Mouse (Mus musculus): ENCODE measurements around the gene Clca4b. TPM values are rescaled to one million over a fixed set of nuclear protein-coding genes. Genes with fewer than 3 reads are reported as not detected.
"Not testable (repeated sequence)": the region's sequence is repeated elsewhere in the genome, so short reads cannot be mapped to it uniquely, and the experiment has no call there.

Clca4b gene
- polyA plus RNA-seq, 2 experiments, result not detected

DNA sequence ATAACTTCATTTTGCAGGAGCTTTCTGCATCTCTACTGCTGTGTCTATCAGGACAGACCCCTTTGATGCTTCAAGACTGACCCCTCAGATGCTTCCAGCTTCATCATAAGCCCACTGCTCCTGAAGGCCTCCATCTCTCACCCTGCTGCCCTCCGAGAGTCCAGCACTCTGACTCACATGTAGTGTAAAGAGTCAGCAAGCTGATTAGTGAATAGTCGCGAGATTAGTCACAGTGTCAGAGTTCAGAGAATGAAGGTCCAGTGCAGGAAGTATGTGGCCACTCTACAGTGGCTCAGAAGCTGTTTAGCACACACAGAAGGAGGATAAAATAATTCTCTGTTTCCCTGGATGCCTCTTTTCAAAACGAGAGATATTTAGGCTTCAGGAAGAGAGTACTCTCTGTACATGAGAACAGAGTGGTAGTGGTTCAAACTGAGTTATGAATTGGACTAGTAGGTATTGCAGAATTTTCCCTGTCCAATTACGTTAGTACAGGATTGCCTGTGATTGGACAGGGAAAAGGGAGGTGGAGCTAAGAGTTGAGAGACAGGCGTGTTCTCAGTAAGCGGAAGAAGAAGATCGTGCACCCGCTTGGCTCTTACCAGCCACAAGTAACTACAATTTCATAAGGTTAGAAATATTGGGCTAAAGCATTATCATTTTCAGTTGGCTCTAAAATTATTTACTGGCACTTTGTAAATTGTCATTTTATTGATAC, 39.4 kb upstream of the Clca4b start:
- Histone ChIP-seq H3K27me3 (ENCODE audit: control insufficient read depth, insufficient read depth, low read length) (no peaks in the 10 kb centered on the region), H3K4me3 (replicated peaks; ENCODE audit: low read length) (no peak overlapping the region), H3K4me2 (replicated peaks; ENCODE audit: low read depth, low read length, severe bottlenecking) (no peak overlapping the region), H3K27ac (replicated peaks; ENCODE audit: low read depth, low read length) (no peak overlapping the region), H3K36me3 (ENCODE audit: control insufficient read depth, insufficient read depth, low read length) (no peaks in the 10 kb centered on the region), H3K4me1 (ENCODE audit: control insufficient read depth, insufficient read depth, low read length) (no peaks in the 10 kb centered on the region), H3K9ac (ENCODE audit: low read depth, low read length, severe bottlenecking) (no peak overlapping the region), H3K9me3 (ENCODE audit: control insufficient read depth, low read length) (no peaks in the 10 kb centered on the region)
- no peak for ATAC-seq (ENCODE audit: low FRiP score, low read depth)
- no peak for DNase-seq (ENCODE audit: low spot score)
- 85% methylated on average over 9 of the region's 9 CpGs for WGBS
- no peak for TF ChIP-seq POLR2A (IDR thresholded peaks at IDR 0.05; ENCODE audit: borderline replicate concordance, extremely low read depth, insufficient read depth, insufficient read length)

DNA sequence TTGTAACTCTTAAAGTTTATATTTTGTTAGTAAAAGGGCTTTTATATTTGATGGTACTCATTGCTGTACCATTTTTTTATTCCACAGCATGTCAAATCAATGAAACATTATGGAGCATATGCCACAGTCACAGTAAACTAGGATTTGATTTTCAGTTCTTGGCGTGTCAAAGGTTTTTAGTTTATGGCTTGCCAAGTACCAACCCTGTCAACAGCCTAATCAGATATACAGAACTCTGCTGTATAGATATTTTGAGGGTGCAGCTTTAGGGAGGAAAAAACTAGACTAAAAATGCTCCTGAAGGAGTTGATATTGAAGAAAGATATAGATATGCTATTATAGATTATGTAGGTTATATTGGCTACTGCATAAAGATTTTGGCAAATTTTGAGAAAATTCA, 37.4 kb upstream of the Clca4b start:
- Histone ChIP-seq H3K36me3 (ENCODE audit: control insufficient read depth, insufficient read depth, low read length) (no peaks in the 10 kb centered on the region), H3K4me1 (ENCODE audit: control insufficient read depth, insufficient read depth, low read length) (no peaks in the 10 kb centered on the region), H3K9ac (ENCODE audit: low read depth, low read length, severe bottlenecking) (no peak overlapping the region), H3K9me3 (ENCODE audit: control insufficient read depth, low read length) (no peaks in the 10 kb centered on the region), H3K4me2 (replicated peaks; ENCODE audit: low read depth, low read length, severe bottlenecking) (no peak overlapping the region), H3K4me3 (replicated peaks; ENCODE audit: low read length) (no peak overlapping the region), H3K27ac (replicated peaks; ENCODE audit: low read depth, low read length) (no peak overlapping the region), H3K27me3 (ENCODE audit: control insufficient read depth, insufficient read depth, low read length) (no peaks in the 10 kb centered on the region)
- 76% methylated on average over 1 of the region's 1 CpGs for WGBS
- DNase-seq (ENCODE audit: low spot score), result no peak
- ATAC-seq (ENCODE audit: low FRiP score, low read depth), result no peak
- no peak for TF ChIP-seq POLR2A (IDR thresholded peaks at IDR 0.05; ENCODE audit: borderline replicate concordance, extremely low read depth, insufficient read depth, insufficient read length)

DNA sequence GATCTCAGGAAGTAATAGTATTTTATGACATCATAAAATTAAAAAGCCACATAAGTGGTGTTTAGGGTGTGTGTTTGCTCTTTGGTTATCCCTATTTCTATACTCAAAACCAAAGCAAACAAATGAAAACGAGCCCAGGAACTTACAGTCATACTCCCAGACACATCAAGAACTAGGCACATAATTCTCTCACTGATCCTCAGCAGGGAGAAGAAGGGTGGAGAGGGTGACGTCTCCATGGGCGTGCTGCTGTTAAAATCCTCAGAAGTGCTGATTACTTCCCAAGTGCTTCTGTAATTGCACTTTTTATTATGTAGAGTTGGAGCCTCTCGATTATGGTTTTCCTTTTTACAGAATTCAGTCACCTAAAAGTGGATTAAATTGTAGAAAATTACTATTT, 33.7 kb upstream of the Clca4b start:
- Histone ChIP-seq H3K27ac (replicated peaks; ENCODE audit: low read depth, low read length) (no peak overlapping the region), H3K4me1 (ENCODE audit: control insufficient read depth, insufficient read depth, low read length) (no peaks in the 10 kb centered on the region), H3K4me2 (replicated peaks; ENCODE audit: low read depth, low read length, severe bottlenecking) (no peak overlapping the region), H3K9ac (ENCODE audit: low read depth, low read length, severe bottlenecking) (no peak overlapping the region), H3K27me3 (ENCODE audit: control insufficient read depth, insufficient read depth, low read length) (no peaks in the 10 kb centered on the region), H3K4me3 (replicated peaks; ENCODE audit: low read length) (no peak overlapping the region), H3K36me3 (ENCODE audit: control insufficient read depth, insufficient read depth, low read length) (no peaks in the 10 kb centered on the region), H3K9me3 (ENCODE audit: control insufficient read depth, low read length) (no peaks in the 10 kb centered on the region)
- no peak for DNase-seq (ENCODE audit: low spot score)
- WGBS, result 33% methylated on average over 4 of the region's 4 CpGs
- ATAC-seq (ENCODE audit: low FRiP score, low read depth), result no peak
- TF ChIP-seq POLR2A (IDR thresholded peaks at IDR 0.05; ENCODE audit: borderline replicate concordance, extremely low read depth, insufficient read depth, insufficient read length), result no peak

DNA sequence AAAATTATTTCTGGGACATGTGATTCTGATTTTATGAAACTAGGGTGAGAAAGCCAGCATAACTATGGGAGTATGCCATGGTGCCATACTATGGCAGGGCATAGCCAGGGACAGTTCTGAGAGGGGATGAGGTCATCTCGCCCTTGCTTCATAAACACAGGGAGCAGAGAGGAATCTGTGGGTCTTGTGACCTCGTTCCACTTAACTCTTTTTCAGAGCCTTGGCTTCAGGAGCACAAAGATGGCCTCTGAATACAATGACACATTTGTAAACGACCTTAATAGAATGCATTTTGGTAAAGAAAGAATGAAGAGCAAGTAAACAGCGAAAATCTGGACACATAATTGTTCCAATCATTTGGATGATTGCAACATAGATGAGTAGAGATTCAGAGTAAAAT, 18.5 kb upstream of the Clca4b start:
- H3K4me2 ChIP-seq (replicated peaks; ENCODE audit: low read depth, low read length, severe bottlenecking), result no peak overlapping the region
- ATAC-seq (ENCODE audit: low FRiP score, low read depth), result no peak
- no peak overlapping the region for H3K4me3 ChIP-seq (replicated peaks; ENCODE audit: low read length)
- no peak for TF ChIP-seq POLR2A (IDR thresholded peaks at IDR 0.05; ENCODE audit: borderline replicate concordance, extremely low read depth, insufficient read depth, insufficient read length)
- no peak overlapping the region for H3K27ac ChIP-seq (replicated peaks; ENCODE audit: low read depth, low read length)
- H3K27me3 ChIP-seq (ENCODE audit: control insufficient read depth, insufficient read depth, low read length), result no peaks in the 10 kb centered on the region
- no peak for DNase-seq (ENCODE audit: low spot score)
- no peaks in the 10 kb centered on the region for H3K4me1 ChIP-seq (ENCODE audit: control insufficient read depth, insufficient read depth, low read length)
- no peaks in the 10 kb centered on the region for H3K9me3 ChIP-seq (ENCODE audit: control insufficient read depth, low read length)
- H3K36me3 ChIP-seq (ENCODE audit: control insufficient read depth, insufficient read depth, low read length), result no peaks in the 10 kb centered on the region
- H3K9ac ChIP-seq (ENCODE audit: low read depth, low read length, severe bottlenecking), result no peak overlapping the region
- 68% methylated on average over 4 of the region's 4 CpGs for WGBS

DNA sequence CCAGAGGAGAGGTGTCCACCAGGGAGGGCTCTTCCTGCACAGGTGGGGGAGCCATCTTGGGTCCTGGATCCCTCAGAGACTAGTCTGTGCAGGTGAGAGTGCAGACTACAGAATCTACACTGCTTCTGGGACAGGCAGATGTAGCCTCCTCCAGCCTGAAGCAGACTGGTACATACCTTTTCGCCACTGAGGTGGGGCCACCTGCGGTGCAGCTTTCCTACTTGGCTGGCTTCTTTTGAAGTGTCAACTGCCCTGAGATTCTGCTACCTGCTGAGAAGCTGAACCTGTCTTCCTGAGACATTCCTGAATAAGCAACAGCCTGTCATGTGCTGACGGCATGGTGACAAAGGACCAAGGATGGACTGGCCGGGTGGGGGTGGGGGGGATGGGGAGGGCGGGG, 15.0 kb upstream of the Clca4b start:
- not testable (repeated sequence) for H3K9me3 ChIP-seq (ENCODE audit: control insufficient read depth, low read length); ATAC-seq (ENCODE audit: low FRiP score, low read depth); H3K4me2 ChIP-seq (replicated peaks; ENCODE audit: low read depth, low read length, severe bottlenecking); H3K27ac ChIP-seq (replicated peaks; ENCODE audit: low read depth, low read length); DNase-seq (ENCODE audit: low spot score); H3K9ac ChIP-seq (ENCODE audit: low read depth, low read length, severe bottlenecking); H3K4me1 ChIP-seq (ENCODE audit: control insufficient read depth, insufficient read depth, low read length); H3K36me3 ChIP-seq (ENCODE audit: control insufficient read depth, insufficient read depth, low read length); H3K27me3 ChIP-seq (ENCODE audit: control insufficient read depth, insufficient read depth, low read length); H3K4me3 ChIP-seq (replicated peaks; ENCODE audit: low read length)
- 27% methylated on average over 5 of the region's 5 CpGs for WGBS

DNA sequence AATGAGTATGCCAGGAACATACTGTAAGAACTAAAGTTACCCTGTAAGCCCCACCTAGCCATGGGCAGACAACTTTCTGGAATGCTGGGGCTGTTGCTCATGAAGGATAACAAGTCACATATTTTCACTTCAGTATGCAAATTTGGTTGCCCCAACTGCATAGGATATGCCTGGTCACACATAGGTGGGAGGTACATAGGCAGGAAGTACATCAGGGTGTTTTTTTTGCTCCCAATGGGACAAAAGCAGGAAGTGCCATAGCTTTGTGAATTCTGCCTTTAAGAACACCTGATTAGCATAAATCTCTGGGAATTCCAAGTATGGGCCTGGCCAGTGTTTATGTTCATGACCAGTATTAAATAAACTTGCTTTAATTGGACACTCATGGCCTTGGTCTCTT, 1.3 kb upstream of the Clca4b start:
- H3K36me3 ChIP-seq (ENCODE audit: control insufficient read depth, insufficient read depth, low read length); H3K4me1 ChIP-seq (ENCODE audit: control insufficient read depth, insufficient read depth, low read length); H3K4me2 ChIP-seq (replicated peaks; ENCODE audit: low read depth, low read length, severe bottlenecking); H3K9ac ChIP-seq (ENCODE audit: low read depth, low read length, severe bottlenecking); H3K27me3 ChIP-seq (ENCODE audit: control insufficient read depth, insufficient read depth, low read length); ATAC-seq (ENCODE audit: low FRiP score, low read depth); H3K27ac ChIP-seq (replicated peaks; ENCODE audit: low read depth, low read length); H3K9me3 ChIP-seq (ENCODE audit: control insufficient read depth, low read length); DNase-seq (ENCODE audit: low spot score); H3K4me3 ChIP-seq (replicated peaks; ENCODE audit: low read length): not testable (repeated sequence)
